Mouse (Mus musculus) liver, postnatal 0 days (tissue): ENCODE results near the gene Ech1. TPM values are rescaled to one million over a fixed set of nuclear protein-coding genes. Genes with fewer than 3 reads are reported as not detected.
A peak's percentile ranks its signal among the peaks of the same experiment; 100 is the strongest.

Experiments
- ATAC-seq: fragments of 200-750 bp; cut with Nextera tagmentation; 2 replicates; pipeline ENCODE4 v1.8.0; 2017; ENCODE audit warnings: mild to moderate bottlenecking, moderate library complexity
- DNase-seq: peaks from one replicate; pipeline ENCODE4 v3.0.0-alpha.2; 2016
- H3K27ac ChIP-seq: fragments of 300-500 bp; sonication (generic); 2 replicates; pipeline ENCODE4 v1.5.1; 2014; ENCODE audit warnings: antibody characterized with exemption, moderate library complexity, mild to moderate bottlenecking, low read depth
- H3K27me3 ChIP-seq: fragments of 300-500 bp; sonication (generic); 2 replicates; pipeline ENCODE4 v1.6.1; 2014; ENCODE audit warnings: low read length, control low read depth, mixed read lengths; ENCODE audit not compliant: insufficient read depth
- H3K36me3 ChIP-seq: fragments of 300-500 bp; sonication (generic); replicated peaks from 2 replicates; pipeline ENCODE4 v1.6.1; 2014; ENCODE audit warnings: mild to moderate bottlenecking, control low read depth, low read length, moderate library complexity, mixed read lengths; ENCODE audit not compliant: insufficient read depth
- H3K4me1 ChIP-seq: fragments of 300-500 bp; sonication (generic); 2 replicates; pipeline ENCODE4 v1.6.1; 2014; ENCODE audit warnings: antibody characterized with exemption, mild to moderate bottlenecking, control low read depth; ENCODE audit not compliant: insufficient read depth
- H3K4me2 ChIP-seq: fragments of 300-500 bp; sonication (generic); 2 replicates; pipeline ENCODE4 v1.6.1; 2014; ENCODE audit warnings: low read depth, mild to moderate bottlenecking, low read length, moderate library complexity, mixed read lengths
- H3K4me3 ChIP-seq: fragments of 300-500 bp; sonication (generic); 2 replicates; pipeline ENCODE4 v1.5.1; 2014; ENCODE audit warnings: low read depth, low read length
- H3K9ac ChIP-seq: fragments of 300-500 bp; sonication (generic); replicated peaks from 2 replicates; pipeline ENCODE4 v1.6.1; 2014; ENCODE audit warnings: mild to moderate bottlenecking, moderate library complexity
- H3K9me3 ChIP-seq: fragments of 300-500 bp; sonication (generic); 2 replicates; pipeline ENCODE4 v1.6.1; 2016; ENCODE audit warnings: mild to moderate bottlenecking, control low read depth, low read length, mixed read lengths
- CTCF ChIP-seq: sonication (generic); IDR thresholded peaks from 2 replicates; pipeline ENCODE4 v1.5.1; 2016; ENCODE audit warnings: antibody characterized with exemption, low read depth
- EP300 ChIP-seq: IDR thresholded peaks from 2 replicates; pipeline ENCODE4 v1.6.1; 2016; ENCODE audit warnings: antibody characterized with exemption, low read depth, mild to moderate bottlenecking
- WGBS: fragments of 180-500 bp; shearing (Covaris S2); extraction: QIAGEN DNeasy Blood & Tissue Kit; methylation state at CpG from one replicate; pipeline ENCODE4 v1.1.7; 2014; ENCODE audit not compliant: insufficient replicate concordance; 5-methylcytosine and 5-hydroxymethylcytosine counted together
- polyA plus RNA-seq: library from polyadenylated mRNA; unstranded; fragments of >200 nt; fragmentation: Nextera tagmentation; extraction: Ambion mirVana; gene quantifications from 2 replicates; pipeline ENCODE4 v1.2.1, GENCODE M21; 2015

The Ech1 gene
- polyA plus RNA-seq, 1 experiment from 2014 or later = 566 TPM

DNA sequence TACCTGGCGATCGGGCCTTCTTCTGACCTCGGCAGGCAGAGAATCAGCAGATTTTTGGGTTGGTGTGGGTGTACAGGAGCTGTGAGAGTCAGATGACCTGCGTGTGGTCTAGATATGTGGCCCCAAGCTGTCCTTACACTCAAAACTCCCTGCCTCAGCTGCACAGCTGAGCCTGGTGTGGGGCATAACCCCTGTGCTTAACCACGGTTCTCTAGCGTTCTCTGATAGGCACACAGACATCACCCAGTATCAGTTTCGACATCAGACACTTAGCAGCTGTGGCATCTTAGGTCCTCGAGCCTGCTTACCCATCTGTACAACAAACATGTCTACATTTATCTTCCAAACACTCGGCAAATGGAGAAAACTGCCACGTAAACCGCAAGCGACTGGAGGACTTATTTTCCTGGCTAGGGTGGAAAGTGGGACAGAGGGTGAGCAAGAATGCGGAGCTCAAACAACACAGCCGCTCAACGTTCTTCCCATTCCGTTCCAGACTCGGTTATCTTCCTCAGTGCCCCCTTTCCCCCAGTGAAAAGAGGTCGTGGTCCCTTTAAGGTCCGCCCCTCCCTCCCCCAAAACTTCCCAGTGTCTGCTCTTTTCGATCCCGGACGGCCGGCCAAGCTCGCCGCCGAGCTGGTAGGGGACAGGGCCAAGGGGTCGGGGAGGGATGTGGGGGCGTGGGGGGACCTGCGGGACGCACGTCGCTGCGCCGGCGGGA is 16.6 kb upstream of the Ech1 start, which contains the start of gene Hnrnpl:
Hnrnpl (plus strand) TSS at position 321 of the 721 bp plus-strand sequence.
- no peaks in the 10 kb centered on the region for H3K27me3 ChIP-seq
- H3K4me1 ChIP-seq = peaks cover 34% of the 10 kb centered on the region
- H3K36me3 ChIP-seq = peaks cover 7% of the 10 kb centered on the region
- H3K27ac ChIP-seq = peak within 1 kb of the TSS; percentile 100
- no peak for TF ChIP-seq EP300
- ATAC-seq (peak; percentile 1; the same call in 1 of the 2 replicates), DNase-seq (no peak)
- H3K9ac ChIP-seq = peak within 1 kb of the TSS; percentile 98
- H3K4me3 ChIP-seq = peak within 1 kb of the TSS; percentile 89
- 4% methylated on average over 35 of the region's 35 CpGs for WGBS
- H3K4me2 ChIP-seq = peak within 1 kb of the TSS; percentile 92
- H3K9me3 ChIP-seq = no peaks in the 10 kb centered on the region

GRCm38 (mm10) chr7:28808957-28809393 is 16.0 kb upstream of the Ech1 start:
- DNase-seq (peak; percentile 94), ATAC-seq (peak; percentile 55)
- Histone ChIP-seq H3K36me3 (peaks cover 12% of the 10 kb centered on the region), H3K27me3 (no peaks in the 10 kb centered on the region), H3K27ac (peak overlapping the region; percentile 100), H3K4me1 (peaks cover 34% of the 10 kb centered on the region), H3K4me2 (peak overlapping the region; percentile 92), H3K9me3 (no peaks in the 10 kb centered on the region), H3K4me3 (peak overlapping the region; percentile 89), H3K9ac (peak overlapping the region; percentile 98)
- TF ChIP-seq EP300 (peak; percentile 33; the same call in 1 of the 2 replicates), CTCF (no peak)
- under 1% methylated on average over 24 of the region's 32 CpGs for WGBS

DNA sequence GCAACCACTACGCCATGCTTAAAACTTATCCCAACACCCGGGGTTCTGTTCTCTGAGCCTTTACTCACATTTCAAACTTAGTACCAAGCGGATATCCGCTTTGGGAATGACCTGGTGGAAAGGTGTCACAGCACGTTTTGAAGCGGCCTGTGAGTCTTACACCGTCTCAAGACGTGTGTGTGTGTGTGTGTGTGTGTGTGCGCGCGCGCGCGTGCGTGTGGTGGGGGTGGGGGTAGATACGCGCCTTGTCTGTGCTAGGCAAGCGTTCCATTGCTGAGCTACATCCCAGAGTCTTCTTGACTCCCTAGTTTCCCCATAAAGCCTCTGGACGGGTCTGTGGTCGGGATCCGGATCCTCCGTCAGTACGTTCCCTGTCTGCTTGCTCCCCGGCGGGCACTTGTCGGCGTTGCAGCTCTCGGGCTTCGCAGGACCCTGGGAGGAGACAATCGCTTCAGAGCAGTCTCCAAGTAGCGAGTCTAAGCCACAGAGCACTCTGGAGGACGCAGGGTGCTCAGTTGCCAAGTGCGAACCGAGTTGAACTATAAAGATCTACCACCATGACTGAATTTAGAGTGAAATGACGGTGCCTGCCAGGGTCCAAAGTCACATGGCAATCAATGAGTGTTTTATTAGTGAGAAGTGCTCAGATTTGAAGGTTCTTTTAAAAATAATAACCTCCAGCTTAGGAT is 15.5 kb upstream of the Ech1 start:
- Histone ChIP-seq H3K4me1 (peaks cover 33% of the 10 kb centered on the region), H3K36me3 (peaks cover 18% of the 10 kb centered on the region), H3K4me2 (peak overlapping the region; percentile 92), H3K9ac (peak overlapping the region; percentile 98), H3K9me3 (no peaks in the 10 kb centered on the region), H3K27ac (peak overlapping the region; percentile 100), H3K4me3 (peak overlapping the region; percentile 89), H3K27me3 (no peaks in the 10 kb centered on the region)
- peak; percentile 9 for ATAC-seq
- under 1% methylated on average over 35 of the region's 35 CpGs for WGBS
- peak; percentile 82 for DNase-seq
- TF ChIP-seq EP300 (no peak), CTCF (no peak)

DNA sequence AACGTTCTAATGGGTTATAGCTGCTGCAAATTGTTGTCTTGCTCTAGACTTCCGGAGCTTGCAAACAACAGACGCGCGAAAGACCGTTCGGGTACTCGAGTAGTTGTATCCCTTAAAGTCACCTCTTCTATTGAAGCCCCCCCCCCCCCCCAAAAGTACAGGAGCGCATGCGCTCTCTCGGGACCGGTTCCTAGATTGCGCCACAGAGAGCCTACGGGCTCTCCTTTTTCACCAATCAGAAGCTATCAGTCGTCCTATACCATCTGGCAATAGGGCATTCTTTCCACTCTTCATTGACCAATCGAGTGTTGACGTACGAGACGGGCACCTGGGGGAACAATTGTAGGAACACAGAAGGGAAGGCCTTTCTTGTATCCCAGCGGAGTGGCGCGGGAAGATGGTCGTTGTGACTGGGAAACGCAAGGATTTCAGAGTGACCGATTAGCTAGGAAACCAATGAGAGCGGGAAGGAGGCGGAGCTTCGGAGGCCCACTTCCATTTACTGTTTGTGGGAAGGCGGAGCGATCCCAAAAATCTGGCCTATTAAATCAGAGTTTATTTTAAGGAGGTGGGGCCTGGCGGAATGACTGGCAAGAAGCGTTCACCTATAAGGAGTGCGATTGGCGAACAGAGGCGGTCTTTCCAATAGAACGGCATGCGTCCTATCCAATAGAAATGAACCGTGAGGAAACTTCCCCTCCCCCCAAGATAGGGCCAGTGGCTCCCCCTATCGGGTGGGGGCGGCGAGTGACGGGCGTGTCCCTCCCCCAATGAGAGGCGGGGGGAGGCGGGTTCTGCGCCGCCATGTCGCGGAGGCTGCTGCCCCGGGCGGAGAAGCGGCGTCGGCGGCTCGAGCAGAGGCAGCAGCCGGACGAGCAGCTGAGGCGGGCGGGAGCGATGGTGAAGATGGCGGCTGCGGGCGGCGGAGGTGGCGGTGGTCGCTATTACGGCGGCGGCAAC is 14.6 kb upstream of the Ech1 start:
- peak overlapping the region; percentile 93 for H3K4me3 ChIP-seq
- peaks cover 33% of the 10 kb centered on the region for H3K4me1 ChIP-seq
- WGBS = 2% methylated on average over 65 of the region's 70 CpGs
- H3K9me3 ChIP-seq = no peaks in the 10 kb centered on the region
- peak overlapping the region; percentile 98 for H3K9ac ChIP-seq
- H3K27ac ChIP-seq = peak overlapping the region; percentile 100
- no peaks in the 10 kb centered on the region for H3K27me3 ChIP-seq
- peak overlapping the region; percentile 92 for H3K4me2 ChIP-seq
- TF ChIP-seq EP300 = peak; percentile 52
- TF ChIP-seq CTCF = peak; percentile 70
- DNase-seq = peak; percentile 97
- peaks cover 27% of the 10 kb centered on the region for H3K36me3 ChIP-seq
- peak; percentile 88 for ATAC-seq

DNA sequence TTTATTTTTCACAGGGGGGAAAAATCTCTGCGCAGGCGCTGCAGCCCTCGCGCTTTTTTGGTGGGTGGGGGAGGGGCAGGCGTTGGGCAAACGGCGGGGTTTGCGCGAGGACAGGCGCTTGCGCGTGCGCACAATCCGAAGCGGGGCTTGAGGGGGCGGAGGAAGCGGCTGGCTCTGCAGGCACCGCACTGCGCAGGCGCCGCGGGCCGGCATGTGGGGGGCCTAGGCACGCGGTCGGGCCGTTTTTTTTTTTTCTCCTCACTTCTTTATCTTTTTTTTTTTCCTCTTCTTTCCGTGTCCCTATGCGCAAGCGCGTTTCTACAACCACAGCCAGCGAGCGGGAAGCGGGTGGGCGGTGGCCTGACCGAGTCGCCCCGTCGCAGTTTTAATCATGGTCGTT is 13.8 kb upstream of the Ech1 start:
- TF ChIP-seq EP300 (peak; percentile 42; the same call in 1 of the 2 replicates), CTCF (no peak)
- Histone ChIP-seq H3K4me3 (peak overlapping the region; percentile 93), H3K9me3 (no peaks in the 10 kb centered on the region), H3K27me3 (no peaks in the 10 kb centered on the region), H3K36me3 (peaks cover 35% of the 10 kb centered on the region), H3K4me2 (peak overlapping the region; percentile 72), H3K9ac (peak overlapping the region; percentile 93), H3K27ac (peak overlapping the region; percentile 99), H3K4me1 (peaks cover 35% of the 10 kb centered on the region)
- ATAC-seq (peak; percentile 30), DNase-seq (peak; percentile 94)
- WGBS = under 1% methylated on average over 40 of the region's 40 CpGs
